Mouse (Mus musculus): ENCODE results near the gene Apob. TPM values are rescaled to one million over a fixed set of nuclear protein-coding genes. Genes with fewer than 3 reads are reported as not detected.
"Not testable (repeated sequence)": the region's sequence is repeated elsewhere in the genome, so short reads cannot be mapped to it uniquely, and the experiment has no call there.

Apob gene
- polyA plus RNA-seq, 1 experiment from 2014 or later = 0.03 TPM

GRCm38 (mm10) chr12:7978190-7978884 lies 889 bp downstream of the Apob start:
- peaks cover 6% of the 10 kb centered on the region; the same call in 1 of the 2 replicates for H3K4me1 ChIP-seq
- no peaks in the 10 kb centered on the region for H3K9me3 ChIP-seq (replicated peaks)
- H3K4me2 ChIP-seq (replicated peaks) = no peak overlapping the region
- no peak overlapping the region for H3K27ac ChIP-seq
- no peaks in the 10 kb centered on the region for H3K36me3 ChIP-seq
- no peaks in the 10 kb centered on the region for H3K27me3 ChIP-seq
- 48% methylated on average over 13 of the region's 13 CpGs for WGBS
- no peak overlapping the region for H3K4me3 ChIP-seq
- H3K9ac ChIP-seq = no peak overlapping the region
- peak; percentile 74 for ATAC-seq (ENCODE audit: low FRiP score)

GRCm38 (mm10) chr12:7984411-7984810 lies 7.0 kb downstream of the Apob start:
- no peak overlapping the region for H3K9ac ChIP-seq
- no peak overlapping the region for H3K27ac ChIP-seq
- no peak overlapping the region for H3K4me3 ChIP-seq
- no peak for ATAC-seq (ENCODE audit: low FRiP score)
- H3K27me3 ChIP-seq = no peaks in the 10 kb centered on the region
- no peak overlapping the region for H3K4me2 ChIP-seq (replicated peaks)
- H3K9me3 ChIP-seq (replicated peaks) = no peaks in the 10 kb centered on the region
- WGBS = 89% methylated on average over 1 of the region's 1 CpGs
- no peaks in the 10 kb centered on the region for H3K36me3 ChIP-seq
- H3K4me1 ChIP-seq = no peaks in the 10 kb centered on the region

- no peak for ATAC-seq (ENCODE audit: low FRiP score)
Observed at GRCm38 (mm10) chr12:7990804-7991203, 13.4 kb downstream of the Apob start.

GRCm38 (mm10) chr12:7991570-7991969 lies 14.1 kb downstream of the Apob start:
- Histone ChIP-seq H3K4me2 (replicated peaks) (no peak overlapping the region), H3K4me1 (no peaks in the 10 kb centered on the region), H3K4me3 (no peak overlapping the region), H3K27me3 (no peaks in the 10 kb centered on the region), H3K9ac (no peak overlapping the region), H3K27ac (no peak overlapping the region), H3K36me3 (no peaks in the 10 kb centered on the region), H3K9me3 (replicated peaks) (no peaks in the 10 kb centered on the region)
- 47% methylated on average over 1 of the region's 1 CpGs for WGBS
- no peak for ATAC-seq (ENCODE audit: low FRiP score)

More at GRCm38 (mm10) chr12:7990804-7991203, 13.4 kb downstream of the Apob start:
- Histone ChIP-seq H3K4me3 (no peak overlapping the region), H3K27ac (no peak overlapping the region), H3K4me2 (replicated peaks) (no peak overlapping the region), H3K9ac (no peak overlapping the region), H3K9me3 (replicated peaks) (no peaks in the 10 kb centered on the region), H3K4me1 (no peaks in the 10 kb centered on the region), H3K36me3 (no peaks in the 10 kb centered on the region), H3K27me3 (no peaks in the 10 kb centered on the region)
- 9% methylated on average over 3 of the region's 3 CpGs for WGBS

GRCm38 (mm10) chr12:8020931-8021330 lies 43.5 kb downstream of the Apob start:
- no peak overlapping the region for H3K9ac ChIP-seq
- H3K4me3 ChIP-seq = no peak overlapping the region
- H3K4me2 ChIP-seq (replicated peaks) = no peak overlapping the region
- no peaks in the 10 kb centered on the region for H3K9me3 ChIP-seq (replicated peaks)
- WGBS = 88% methylated on average over 1 of the region's 1 CpGs
- no peak for ATAC-seq (ENCODE audit: low FRiP score)
- H3K36me3 ChIP-seq = no peaks in the 10 kb centered on the region
- no peaks in the 10 kb centered on the region for H3K4me1 ChIP-seq
- H3K27ac ChIP-seq = no peak overlapping the region
- 0 out of 2 replicates have a peak, but pooled peaks cover 4% of the 10 kb centered on the region for H3K27me3 ChIP-seq

GRCm38 (mm10) chr12:8029520-8029919 lies 52.1 kb downstream of the Apob start:
- H3K4me2 ChIP-seq (replicated peaks) = no peak overlapping the region
- H3K9me3 ChIP-seq (replicated peaks) = no peaks in the 10 kb centered on the region
- peaks cover 43% of the 10 kb centered on the region for H3K27me3 ChIP-seq
- H3K36me3 ChIP-seq = no peaks in the 10 kb centered on the region
- H3K27ac ChIP-seq = no peak overlapping the region
- H3K4me3 ChIP-seq = no peak overlapping the region
- no peak overlapping the region for H3K9ac ChIP-seq
- 93% methylated on average over 7 of the region's 7 CpGs for WGBS
- peaks cover 10% of the 10 kb centered on the region; the same call in 1 of the 2 replicates for H3K4me1 ChIP-seq
- no peak for ATAC-seq (ENCODE audit: low FRiP score)

GRCm38 (mm10) chr12:8030057-8030456 lies 52.6 kb downstream of the Apob start:
- Histone ChIP-seq H3K27me3 (peaks cover 48% of the 10 kb centered on the region), H3K9me3 (replicated peaks) (no peaks in the 10 kb centered on the region), H3K4me1 (peaks cover 10% of the 10 kb centered on the region; the same call in 1 of the 2 replicates), H3K9ac (no peak overlapping the region), H3K4me2 (replicated peaks) (no peak overlapping the region), H3K4me3 (no peak overlapping the region), H3K27ac (no peak overlapping the region), H3K36me3 (no peaks in the 10 kb centered on the region)
- 62% methylated on average over 2 of the region's 2 CpGs for WGBS
- no peak for ATAC-seq (ENCODE audit: low FRiP score)

GRCm38 (mm10) chr12:8031169-8031568 lies 53.7 kb downstream of the Apob start:
- WGBS = 95% methylated on average over 1 of the region's 1 CpGs
- not testable (repeated sequence) for H3K4me2 ChIP-seq (replicated peaks); H3K9me3 ChIP-seq (replicated peaks); H3K27ac ChIP-seq; ATAC-seq (ENCODE audit: low FRiP score); H3K36me3 ChIP-seq; H3K4me1 ChIP-seq; H3K4me3 ChIP-seq; H3K9ac ChIP-seq
- H3K27me3 ChIP-seq = peaks cover 56% of the 10 kb centered on the region

GRCm38 (mm10) chr12:8031595-8032358 lies 54.3 kb downstream of the Apob start:
- H3K4me3 ChIP-seq = no peak overlapping the region
- no peak overlapping the region for H3K9ac ChIP-seq
- H3K4me1 ChIP-seq = peaks cover 10% of the 10 kb centered on the region; the same call in 1 of the 2 replicates
- ATAC-seq (ENCODE audit: low FRiP score) = peak; percentile 78
- no peak overlapping the region for H3K27ac ChIP-seq
- H3K36me3 ChIP-seq = no peaks in the 10 kb centered on the region
- H3K9me3 ChIP-seq (replicated peaks) = no peaks in the 10 kb centered on the region
- 21% methylated on average over 14 of the region's 14 CpGs for WGBS
- H3K4me2 ChIP-seq (replicated peaks) = no peak overlapping the region
- peaks cover 62% of the 10 kb centered on the region for H3K27me3 ChIP-seq

GRCm38 (mm10) chr12:8032359-8032755 lies 54.9 kb downstream of the Apob start:
- H3K4me3 ChIP-seq = no peak overlapping the region
- H3K4me1 ChIP-seq = peaks cover 10% of the 10 kb centered on the region; the same call in 1 of the 2 replicates
- ATAC-seq (ENCODE audit: low FRiP score) = peak; percentile 62
- no peaks in the 10 kb centered on the region for H3K36me3 ChIP-seq
- WGBS = 30% methylated on average over 4 of the region's 4 CpGs
- H3K4me2 ChIP-seq (replicated peaks) = no peak overlapping the region
- no peaks in the 10 kb centered on the region for H3K9me3 ChIP-seq (replicated peaks)
- peaks cover 64% of the 10 kb centered on the region for H3K27me3 ChIP-seq
- no peak overlapping the region for H3K27ac ChIP-seq
- no peak overlapping the region for H3K9ac ChIP-seq

- Histone ChIP-seq H3K9me3 (replicated peaks) (no peaks in the 10 kb centered on the region), H3K27ac (no peak overlapping the region), H3K4me3 (no peak overlapping the region), H3K4me2 (replicated peaks) (no peak overlapping the region), H3K4me1 (no peaks in the 10 kb centered on the region), H3K27me3 (peaks cover 46% of the 10 kb centered on the region), H3K36me3 (no peaks in the 10 kb centered on the region), H3K9ac (no peak overlapping the region)
- no peak for ATAC-seq (ENCODE audit: low FRiP score)
- WGBS = 83% methylated on average over 3 of the region's 3 CpGs
Observed at GRCm38 (mm10) chr12:8038081-8038730, 60.8 kb downstream of the Apob start.

GRCm38 (mm10) chr12:8042626-8043394 lies 65.4 kb downstream of the Apob start:
- no peak overlapping the region for H3K4me2 ChIP-seq (replicated peaks)
- no peak overlapping the region for H3K9ac ChIP-seq
- WGBS = 79% methylated on average over 7 of the region's 7 CpGs
- no peak overlapping the region for H3K4me3 ChIP-seq
- H3K9me3 ChIP-seq (replicated peaks) = no peaks in the 10 kb centered on the region
- no peaks in the 10 kb centered on the region for H3K4me1 ChIP-seq
- H3K36me3 ChIP-seq = no peaks in the 10 kb centered on the region
- ATAC-seq (ENCODE audit: low FRiP score) = no peak
- peaks cover 12% of the 10 kb centered on the region; the same call in 1 of the 2 replicates for H3K27me3 ChIP-seq
- no peak overlapping the region for H3K27ac ChIP-seq

All from hindbrain, embryonic 12.5 days (tissue).